Comparison of ENCODE assay signal across 8 mouse cellular contexts in genomic region chr10:79682551-79682915, GRCm38 (mm10). TPM values are rescaled to one million over a fixed set of nuclear protein-coding genes. Genes with fewer than 3 reads are reported as not detected.
DNase-seq lines count a peak whose midpoint lies in the region; ATAC-seq and TF ChIP-seq lines count a peak whose summit lies in the region.

No protein-coding gene starts in this region.

- no peak for TF ChIP-seq POLR2A in spleen, adult 2 months (IDR thresholded peaks at IDR 0.05; ENCODE audit: low read depth, low read length)

- ATAC-seq in liver, embryonic 13.5 days (ENCODE audit: low read depth), result peak; percentile 1; the same call in 1 of the 2 replicates

- H3K4me1 ChIP-seq in spleen, adult 2 months (ENCODE audit: control insufficient read depth, insufficient read depth, insufficient read length), result peaks cover 15% of the 10 kb centered on the region; the same call in 1 of the 2 replicates
- peaks cover 34% of the 10 kb centered on the region for H3K4me1 ChIP-seq in hindbrain, embryonic 10.5 days (replicated peaks)
- H3K4me1 ChIP-seq in liver, embryonic 13.5 days (replicated peaks), result peaks cover 42% of the 10 kb centered on the region

- no peaks in the 10 kb centered on the region for H3K9me3 ChIP-seq in hindbrain, embryonic 10.5 days
- no peaks in the 10 kb centered on the region for H3K9me3 ChIP-seq in liver, embryonic 13.5 days (replicated peaks)

- no peak for TF ChIP-seq CTCF in spleen, adult 2 months (IDR thresholded peaks at IDR 0.05; ENCODE audit: extremely low read depth, insufficient read depth, insufficient read length, insufficient replicate concordance)

- peak overlapping the region; percentile 95 for H3K4me2 ChIP-seq in liver, embryonic 13.5 days

- peak overlapping the region; percentile 66 for H3K4me3 ChIP-seq in spleen, adult 2 months (ENCODE audit: extremely low read depth, insufficient read depth, insufficient read length)
- peak overlapping the region; percentile 96 for H3K4me3 ChIP-seq in hindbrain, embryonic 10.5 days
- H3K4me3 ChIP-seq in liver, embryonic 13.5 days (replicated peaks), result peak overlapping the region; percentile 91

- peaks cover 23% of the 10 kb centered on the region for H3K36me3 ChIP-seq in spleen, adult 2 months (ENCODE audit: control insufficient read depth, insufficient read depth, low read length)
- H3K36me3 ChIP-seq in hindbrain, embryonic 10.5 days, result peaks cover 39% of the 10 kb centered on the region
- peaks cover 39% of the 10 kb centered on the region for H3K36me3 ChIP-seq in liver, embryonic 13.5 days

- DNase-seq in cerebellum, adult 11 months, result peak; percentile 55
- DNase-seq in cerebellum, postnatal 25 days, result no peak
- DNase-seq in spleen, adult 2 months (ENCODE audit: low read depth in 1 of 2, low spot score in 2 of 2), result peak in 1 of 2 experiments; percentile 30
- DNase-seq in spleen, adult 18-20 months, result no peak
- DNase-seq in hindbrain, embryonic 10.5 days (ENCODE audit: low spot score), result peak; percentile 37
- peak; percentile 46 for DNase-seq in liver, embryonic 13.5 days
- peak; percentile 50 to 51 for DNase-seq in spleen, postnatal 10 days (ENCODE audit: low spot score in 2 of 2)
- DNase-seq in T-cell, adult 2 months (ENCODE audit: low spot score), result no peak

- peak overlapping the region; percentile 17; the same call in 1 of the 2 replicates for H3K27ac ChIP-seq in spleen, adult 2 months (ENCODE audit: insufficient read depth, low read length)
- H3K27ac ChIP-seq in hindbrain, embryonic 10.5 days, result peak overlapping the region; percentile 90
- H3K27ac ChIP-seq in liver, embryonic 13.5 days, result peak overlapping the region; percentile 98

- 1% methylated on average over 10 of the region's 10 CpGs for WGBS in spleen, adult 2 months
- 0% methylated on average over 10 of the region's 10 CpGs for WGBS in hindbrain, embryonic 10.5 days
- WGBS in liver, embryonic 13.5 days (ENCODE audit: insufficient replicate concordance), result 0% methylated on average over 10 of the region's 10 CpGs

- H3K9ac ChIP-seq in liver, embryonic 13.5 days, result peak overlapping the region; percentile 91

- H3K27me3 ChIP-seq in spleen, adult 2 months (ENCODE audit: control insufficient read depth, insufficient read depth, low read length), result no peaks in the 10 kb centered on the region
- no peaks in the 10 kb centered on the region for H3K27me3 ChIP-seq in hindbrain, embryonic 10.5 days (ENCODE audit: insufficient read depth, poor library complexity, severe bottlenecking)
- H3K27me3 ChIP-seq in liver, embryonic 13.5 days, result peaks cover 2% of the 10 kb centered on the region; the same call in 1 of the 2 replicates

RNA-seq across cellular contexts. Expression of gene Cdc34, which starts 0.5 kb away (rescaled TPM):
- polyA plus RNA-seq in spleen, adult 2 months (2012; rRNA removed), result 119 and 143 TPM in 2 replicates
- polyA plus RNA-seq in hindbrain, embryonic 10.5 days (2016; fragmentation: Nextera tagmentation; extraction: Ambion mirVana), result 243 and 244 TPM in 2 replicates
- polyA plus RNA-seq in liver, embryonic 13.5 days (2015; fragmentation: Nextera tagmentation; extraction: Ambion mirVana), result 164 and 166 TPM in 2 replicates

RNA-seq across cellular contexts. Expression of gene Gzmm, which starts 6.3 kb away (rescaled TPM):
- polyA plus RNA-seq in spleen, adult 2 months (2012; rRNA removed), result 1.7 and 1.8 TPM in 2 replicates
- polyA plus RNA-seq in hindbrain, embryonic 10.5 days (2016; fragmentation: Nextera tagmentation; extraction: Ambion mirVana), result 0.75 and 1.2 TPM in 2 replicates
- polyA plus RNA-seq in liver, embryonic 13.5 days (2015; fragmentation: Nextera tagmentation; extraction: Ambion mirVana), result 0.22 and 0.32 TPM in 2 replicates

RNA-seq across cellular contexts. Expression of gene Tpgs1, which starts 13.4 kb away (rescaled TPM):
- polyA plus RNA-seq in spleen, adult 2 months (2012; rRNA removed), result 47.9 and 77.7 TPM in 2 replicates
- polyA plus RNA-seq in hindbrain, embryonic 10.5 days (2016; fragmentation: Nextera tagmentation; extraction: Ambion mirVana), result 66.0 and 76.6 TPM in 2 replicates
- 25.3 and 27.5 TPM in 2 replicates for polyA plus RNA-seq in liver, embryonic 13.5 days (2015; fragmentation: Nextera tagmentation; extraction: Ambion mirVana)

RNA-seq across cellular contexts. Expression of gene Madcam1, which starts 18.2 kb away (rescaled TPM):
- 22.0 and 33.9 TPM in 2 replicates for polyA plus RNA-seq in spleen, adult 2 months (2012; rRNA removed)
- polyA plus RNA-seq in hindbrain, embryonic 10.5 days (2016; fragmentation: Nextera tagmentation; extraction: Ambion mirVana), result 1.4 and 1.5 TPM in 2 replicates
- polyA plus RNA-seq in liver, embryonic 13.5 days (2015; fragmentation: Nextera tagmentation; extraction: Ambion mirVana), result 0.24 and 0.27 TPM in 2 replicates

RNA-seq across cellular contexts. Expression of gene Bsg, which starts 21.8 kb away (rescaled TPM):
- 208 and 255 TPM in 2 replicates for polyA plus RNA-seq in spleen, adult 2 months (2012; rRNA removed)
- polyA plus RNA-seq in hindbrain, embryonic 10.5 days (2016; fragmentation: Nextera tagmentation; extraction: Ambion mirVana), result 657 and 686 TPM in 2 replicates
- polyA plus RNA-seq in liver, embryonic 13.5 days (2015; fragmentation: Nextera tagmentation; extraction: Ambion mirVana), result 903 and 946 TPM in 2 replicates

Comparison
In these comparisons a context has a peak if more than half of its experiments do, and no peak if none do; other contexts are left out.
1. DNase-seq: peak in cerebellum, adult 11 months (single experiment), hindbrain, embryonic 10.5 days (single experiment), liver, embryonic 13.5 days (single experiment) and spleen, postnatal 10 days (2 of 2); none in cerebellum, postnatal 25 days (0 of 2), spleen, adult 18-20 months (0 of 2) and T-cell, adult 2 months (single experiment).
2. H3K27ac ChIP-seq: peak in every context shown above with its lines; median percentile 98 in liver, embryonic 13.5 days; 90 in hindbrain, embryonic 10.5 days; 17 in spleen, adult 2 months.
3. Peak in every context shown above with its lines, with median percentiles within 50 percentile points of each other: H3K4me3 ChIP-seq.